Mouse (Mus musculus): ENCODE data around the gene Npat. TPM values are rescaled to one million over a fixed set of nuclear protein-coding genes. Genes with fewer than 3 reads are reported as not detected.

Gene Npat
- total RNA-seq, 2 experiments from 2014 or later, result 11.1 to 12.0 TPM

DNA sequence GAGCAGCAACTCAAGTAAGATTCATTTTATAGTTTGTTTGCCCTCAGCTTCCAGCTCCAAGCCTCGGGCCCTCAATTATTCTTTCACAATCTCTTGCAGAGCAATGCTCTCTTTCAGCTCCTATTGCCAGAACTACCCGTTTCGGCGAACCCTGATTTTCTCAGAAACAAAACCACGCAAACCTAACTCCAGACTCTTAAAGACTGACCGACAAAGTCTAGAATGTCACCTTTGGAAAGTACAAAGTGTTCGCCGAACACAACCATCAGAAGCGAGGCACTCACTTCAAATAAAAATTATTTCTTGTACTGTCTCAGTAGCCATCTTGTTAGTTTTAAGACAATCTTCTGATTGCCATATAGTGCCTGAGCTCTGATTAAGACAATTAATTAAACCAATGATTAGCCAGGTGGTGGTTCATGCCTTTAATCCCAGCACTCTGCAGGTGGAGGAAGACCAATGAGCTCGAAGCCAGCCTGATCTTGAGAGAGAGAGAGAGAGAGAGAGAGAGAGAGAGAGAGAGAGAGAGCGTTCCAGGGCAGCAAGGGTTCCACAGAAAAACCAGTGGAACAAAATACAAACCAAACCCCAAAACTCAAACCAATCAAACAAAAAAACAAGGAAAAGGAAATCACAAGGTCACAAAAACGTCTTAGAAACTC is 72.6 kb downstream of the Npat start:
- DNase-seq, result peak; percentile 29 to 31

DNA sequence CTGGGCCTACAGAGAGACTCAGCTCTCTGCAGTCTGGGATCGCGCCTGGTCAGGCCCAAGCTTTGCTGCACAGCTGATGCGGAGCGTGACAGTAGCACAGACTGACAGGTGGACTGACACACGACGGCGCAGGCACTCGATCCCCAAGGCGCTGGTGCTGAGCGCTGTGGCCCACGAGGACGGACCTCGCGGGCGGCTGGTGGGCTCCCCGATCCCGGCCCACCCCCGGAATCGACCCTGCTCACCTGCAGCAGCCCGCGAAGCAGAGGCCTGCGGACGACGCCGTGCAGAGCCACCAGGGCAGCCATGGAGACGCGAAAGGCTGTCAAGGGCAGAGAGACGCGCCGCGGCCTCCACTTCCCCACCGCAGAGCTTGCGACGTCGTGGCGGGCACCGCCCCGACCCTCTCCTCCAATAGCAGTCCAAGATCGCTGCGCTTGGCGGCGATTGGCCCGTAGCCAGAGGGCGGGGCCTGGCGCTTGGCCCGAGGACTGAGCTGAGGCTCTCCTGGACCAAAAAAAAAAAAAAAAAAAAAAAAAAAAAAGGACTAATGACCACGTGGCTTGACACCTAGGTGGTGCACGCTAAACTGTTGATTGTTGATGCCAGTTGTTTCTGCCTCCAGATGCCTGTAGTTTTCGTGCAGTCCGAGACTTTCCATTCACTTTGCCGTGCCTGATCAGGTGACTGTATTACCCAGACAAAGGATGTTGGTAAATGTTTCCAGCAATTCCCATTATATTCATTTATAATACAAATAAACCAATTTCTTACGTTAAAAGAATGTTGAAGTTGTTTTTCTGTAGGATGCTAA is 73.3 kb downstream of the Npat start, which contains the start of gene Acat1:
TSS of gene Acat1 (minus strand) at position 415 of the 814 bp plus-strand sequence.
- peak; percentile 98 for DNase-seq
- intact Hi-C loops (cut with DNase I), result loop anchor here (2.0 kb wide), 1 partner anchor 57 kb away; no protein-coding TSS in a partner anchor

More for the DNA sequence above, 72.6 kb downstream of the Npat start:
- intact Hi-C loops (cut with DNase I), result no loop called here

DNA sequence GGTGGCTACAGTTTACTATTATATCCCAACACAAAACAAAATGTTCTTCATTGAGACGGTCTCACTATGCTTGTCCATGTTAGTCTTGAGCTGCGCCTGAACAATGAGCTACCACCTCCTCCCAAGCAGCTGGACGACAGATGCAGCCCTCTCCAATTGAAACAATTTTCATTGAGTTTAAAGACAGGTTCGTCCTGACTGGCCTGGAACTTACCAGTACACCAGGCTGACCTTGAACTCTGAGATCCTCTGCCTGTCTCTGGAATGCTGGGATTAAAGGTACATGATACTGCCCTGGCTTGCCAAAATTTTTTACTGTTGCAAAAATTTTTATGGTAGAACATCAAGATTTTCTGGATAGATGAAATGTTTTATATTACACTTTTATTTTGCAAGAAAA is 77.4 kb downstream of the Npat start:
- DNase-seq, result no peak
- intact Hi-C loops (cut with DNase I), result no loop called here

DNA sequence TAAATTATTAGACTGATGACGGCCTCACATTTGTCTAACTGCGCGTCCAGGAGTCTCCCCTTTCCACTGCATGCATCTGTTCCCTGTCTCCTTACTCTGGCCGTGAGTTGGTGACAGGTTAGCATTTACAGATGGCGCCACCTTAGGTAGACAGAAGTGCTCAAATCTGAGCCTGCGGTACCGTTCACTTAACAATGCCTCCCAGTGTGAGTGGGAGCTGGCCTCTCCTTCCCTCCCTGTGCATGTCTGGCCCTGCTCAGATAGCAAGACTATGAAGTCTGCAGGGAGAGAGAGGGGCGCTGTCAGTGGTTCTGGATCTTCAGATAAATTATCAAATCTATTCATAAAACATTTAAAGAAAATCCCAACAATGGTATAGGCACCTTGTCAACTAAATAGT is 78.4 kb downstream of the Npat start:
- intact Hi-C loops (cut with DNase I), result no loop called here
- DNase-seq, result no peak

Other genes with a start within 250 kb of the Npat start
- under 1 TPM; 0.24 to 0.45 TPM for gene Exph5, start 235.4 kb upstream of the Npat start, total RNA-seq (2021)
- gene Kdelc2, start 153.0 kb upstream of the Npat start, total RNA-seq (2021), result 10 to 100 TPM; 15.0 to 17.8 TPM
- gene 4930550C14Rik, start 134.7 kb upstream of the Npat start, total RNA-seq (2021), result under 1 TPM; 0.25 to 0.48 TPM
- 10 to 100 TPM in 1 of 2 experiments, 1 to 10 TPM in 1; 10.0 to 13.2 TPM for gene Atm, start 307 bp upstream of the Npat start, total RNA-seq (2021)
- 100 to 1,000 TPM; 302 to 307 TPM for gene Acat1, start 73.3 kb downstream of the Npat start, total RNA-seq (2021)
- gene Cul5, start 133.0 kb downstream of the Npat start, total RNA-seq (2021), result 10 to 100 TPM; 46.1 to 49.2 TPM
- gene Rab39, start 169.2 kb downstream of the Npat start, total RNA-seq (2021), result under 1 TPM; 0.07 to 0.12 TPM
- gene Slc35f2, start 234.5 kb downstream of the Npat start, total RNA-seq (2021), result under 1 TPM in 1 of 2 experiments, not detected in 1; 0.29 TPM